Mouse (Mus musculus): ENCODE measurements around the gene Lgalsl.

GRCm38 (mm10) chr11:20854032-20854741 lies 23.3 kb upstream of the Lgalsl start:
- TF ChIP-seq CTCF (IDR thresholded peaks at IDR 0.05; ENCODE audit: low read depth, low read length) (no peak), TAL1 (conservative IDR thresholded peaks at IDR 0.05; ENCODE audit: low read depth, low read length) (no peak), GATA2 (IDR thresholded peaks at IDR 0.05; ENCODE audit: borderline replicate concordance, low read depth, low read length) (no peak), POLR2AphosphoS5 (IDR thresholded peaks at IDR 0.05; ENCODE audit: insufficient replicate concordance, low read depth, low read length) (no peak)

Data from G1E (cell line).